Mouse (Mus musculus): ENCODE results near the gene Swi5. TPM values are rescaled to one million over a fixed set of nuclear protein-coding genes. Genes with fewer than 3 reads are reported as not detected.

Swi5 gene
- total RNA-seq, 2 experiments from 2014 or later: 237 to 239 TPM

Small RNAs within 50 kb of the gene (microRNA-seq; reads per million reads assigned to microRNA genes)
- gene Gm23363 (0 to 0.39 reads per million in 2 experiments), gene Mir199b (0.39 to 2.0 reads per million in 2 experiments)

Other genes starting within 250 kb of the Swi5 start
- 1 to 10 TPM; 2.3 to 2.6 TPM for gene Fam78a, start 203.2 kb downstream of the Swi5 start, total RNA-seq (2021)
- gene Plpp7, start 192.5 kb downstream of the Swi5 start, total RNA-seq (2021): 10 to 100 TPM; 17.7 to 19.0 TPM
- 100 to 1,000 TPM; 272 to 279 TPM for gene Prrc2b, start 137.0 kb downstream of the Swi5 start, total RNA-seq (2021)
- gene Pomt1, start 51.5 kb downstream of the Swi5 start, total RNA-seq (2021): 10 to 100 TPM; 28.2 to 28.5 TPM
- 10 to 100 TPM; 64.8 to 64.9 TPM for gene Uck1, start 27.9 kb downstream of the Swi5 start, total RNA-seq (2021)
- gene Golga2, start 691 bp downstream of the Swi5 start, total RNA-seq (2021): 10 to 100 TPM; 75.1 to 78.9 TPM
- 10 to 100 TPM; 74.6 to 75.0 TPM for gene Ciz1, start 64.3 kb upstream of the Swi5 start, total RNA-seq (2021)
- gene Dnm1, start 65.3 kb upstream of the Swi5 start, total RNA-seq (2021): 100 to 1,000 TPM; 715 to 725 TPM
- gene 1110008P14Rik, start 93.9 kb upstream of the Swi5 start, total RNA-seq (2021): 100 to 1,000 TPM; 163 to 168 TPM
- 1 to 10 TPM; 2.4 to 2.9 TPM for gene Lcn2, start 100.2 kb upstream of the Swi5 start, total RNA-seq (2021)
- gene Ptges2, start 107.8 kb upstream of the Swi5 start, total RNA-seq (2021): 10 to 100 TPM; 42.0 to 42.5 TPM
- gene Naif1, start 162.4 kb upstream of the Swi5 start, total RNA-seq (2021): 1 to 10 TPM; 3.4 TPM
- 10 to 100 TPM; 46.0 to 48.9 TPM for gene Slc25a25, start 163.4 kb upstream of the Swi5 start, total RNA-seq (2021)
- 10 to 100 TPM; 34.8 to 38.0 TPM for gene Fam102a, start 247.3 kb upstream of the Swi5 start, total RNA-seq (2021)

All from layer of hippocampus, postnatal 10 days (tissue).